Mouse (Mus musculus) stomach, embryonic 15.5 days (tissue): ENCODE data around the gene Prrc2b. TPM values are rescaled to one million over a fixed set of nuclear protein-coding genes. Genes with fewer than 3 reads are reported as not detected.
A peak's percentile ranks its signal among the peaks of the same experiment; 100 is the strongest.

Experiments
- ATAC-seq: fragments of 200-750 bp; cut with Nextera tagmentation; 2 replicates; pipeline ENCODE4 v1.8.0; 2017; ENCODE audit warnings: low read depth, moderate number of reproducible peaks, moderate TSS enrichment; ENCODE audit not compliant: insufficient read depth, low FRiP score
- H3K27ac ChIP-seq: fragments of 300-500 bp; sonication (generic); 2 replicates; pipeline ENCODE4 v1.5.1; 2015; ENCODE audit warnings: mild to moderate bottlenecking, inconsistent platforms
- H3K27me3 ChIP-seq: fragments of 300-500 bp; sonication (generic); replicated peaks from 2 replicates; pipeline ENCODE4 v1.6.1; 2015; ENCODE audit warnings: inconsistent platforms
- H3K36me3 ChIP-seq: fragments of 300-500 bp; sonication (generic); 2 replicates; pipeline ENCODE4 v1.6.1; 2015; ENCODE audit warnings: inconsistent platforms
- H3K4me1 ChIP-seq: fragments of 300-500 bp; sonication (generic); 2 replicates; pipeline ENCODE4 v1.6.1; 2015; ENCODE audit warnings: inconsistent platforms
- H3K4me2 ChIP-seq: fragments of 300-500 bp; sonication (generic); 2 replicates; pipeline ENCODE4 v1.6.1; 2015; ENCODE audit warnings: mild to moderate bottlenecking, inconsistent platforms
- H3K4me3 ChIP-seq: fragments of 300-500 bp; sonication (generic); replicated peaks from 2 replicates; pipeline ENCODE4 v1.5.1; 2015; ENCODE audit warnings: inconsistent platforms
- H3K9ac ChIP-seq: fragments of 300-500 bp; sonication (generic); 2 replicates; pipeline ENCODE4 v1.6.1; 2015; ENCODE audit warnings: inconsistent platforms
- H3K9me3 ChIP-seq: fragments of 300-500 bp; sonication (generic); 2 replicates; pipeline ENCODE4 v1.6.1; 2016; ENCODE audit warnings: inconsistent platforms
- WGBS: fragments of 180-500 bp; shearing (Covaris S2); methylation state at CpG from one replicate; pipeline ENCODE4 v1.1.7; 2015; 5-methylcytosine and 5-hydroxymethylcytosine counted together
- polyA plus RNA-seq: library from polyadenylated mRNA; unstranded; fragments of >200 nt; fragmentation: Nextera tagmentation; extraction: Ambion mirVana; gene quantifications from 2 replicates; pipeline ENCODE4 v1.2.1, GENCODE M21; 2015

Prrc2b gene
- polyA plus RNA-seq, 1 experiment from 2014 or later, result 43.7 TPM

- H3K27ac ChIP-seq, result no peak overlapping the region
- no peaks in the 10 kb centered on the region for H3K27me3 ChIP-seq
- WGBS, result 94% methylated on average over 4 of the region's 4 CpGs
- peaks cover 91% of the 10 kb centered on the region for H3K36me3 ChIP-seq
- H3K4me2 ChIP-seq, result no peak overlapping the region
- no peak overlapping the region for H3K9ac ChIP-seq
- ATAC-seq, result no peak
- no peak overlapping the region for H3K4me3 ChIP-seq
- no peaks in the 10 kb centered on the region for H3K4me1 ChIP-seq
- H3K9me3 ChIP-seq, result no peaks in the 10 kb centered on the region
Observed at GRCm38 (mm10) chr2:32200033-32200432, 49.2 kb downstream of the Prrc2b start.

GRCm38 (mm10) chr2:32200712-32201111 is 49.8 kb downstream of the Prrc2b start:
- H3K9ac ChIP-seq, result no peak overlapping the region
- H3K27me3 ChIP-seq, result no peaks in the 10 kb centered on the region
- WGBS, result 84% methylated on average over 11 of the region's 11 CpGs
- no peak overlapping the region for H3K4me3 ChIP-seq
- no peaks in the 10 kb centered on the region for H3K9me3 ChIP-seq
- no peaks in the 10 kb centered on the region for H3K4me1 ChIP-seq
- no peak overlapping the region for H3K27ac ChIP-seq
- no peak for ATAC-seq
- no peak overlapping the region for H3K4me2 ChIP-seq
- peaks cover 92% of the 10 kb centered on the region for H3K36me3 ChIP-seq

GRCm38 (mm10) chr2:32201527-32201926 is 50.6 kb downstream of the Prrc2b start:
- Histone ChIP-seq H3K36me3 (peaks cover 92% of the 10 kb centered on the region), H3K9ac (no peak overlapping the region), H3K9me3 (no peaks in the 10 kb centered on the region), H3K27ac (no peak overlapping the region), H3K4me1 (no peaks in the 10 kb centered on the region), H3K4me2 (no peak overlapping the region), H3K4me3 (no peak overlapping the region), H3K27me3 (no peaks in the 10 kb centered on the region)
- ATAC-seq, result no peak
- WGBS, result 61% methylated on average over 7 of the region's 7 CpGs

- Histone ChIP-seq H3K4me3 (no peak overlapping the region), H3K9ac (no peak overlapping the region)
- WGBS, result 93% methylated on average over 13 of the region's 13 CpGs
Observed at GRCm38 (mm10) chr2:32203853-32204252, 53.0 kb downstream of the Prrc2b start.

GRCm38 (mm10) chr2:32207682-32208081 is 56.8 kb downstream of the Prrc2b start:
- 100% methylated on average over 1 of the region's 1 CpGs for WGBS
- Histone ChIP-seq H3K9ac (no peak overlapping the region), H3K9me3 (no peaks in the 10 kb centered on the region), H3K4me3 (no peak overlapping the region), H3K4me1 (no peaks in the 10 kb centered on the region), H3K27me3 (no peaks in the 10 kb centered on the region), H3K4me2 (no peak overlapping the region), H3K27ac (no peak overlapping the region), H3K36me3 (peaks cover 90% of the 10 kb centered on the region)
- ATAC-seq, result no peak

More at GRCm38 (mm10) chr2:32203853-32204252, 53.0 kb downstream of the Prrc2b start:
- H3K36me3 ChIP-seq, result peaks cover 96% of the 10 kb centered on the region
- no peaks in the 10 kb centered on the region for H3K9me3 ChIP-seq
- no peaks in the 10 kb centered on the region for H3K27me3 ChIP-seq
- ATAC-seq, result no peak
- H3K4me2 ChIP-seq, result no peak overlapping the region
- no peak overlapping the region for H3K27ac ChIP-seq
- H3K4me1 ChIP-seq, result no peaks in the 10 kb centered on the region

- Histone ChIP-seq H3K9ac (no peak overlapping the region), H3K27me3 (no peaks in the 10 kb centered on the region), H3K4me2 (no peak overlapping the region), H3K36me3 (peaks cover 90% of the 10 kb centered on the region), H3K4me1 (no peaks in the 10 kb centered on the region), H3K9me3 (no peaks in the 10 kb centered on the region), H3K27ac (no peak overlapping the region), H3K4me3 (no peak overlapping the region)
- ATAC-seq, result no peak
- 91% methylated on average over 8 of the region's 8 CpGs for WGBS
Observed at GRCm38 (mm10) chr2:32211689-32212088, 60.8 kb downstream of the Prrc2b start.

- H3K36me3 ChIP-seq, result peaks cover 90% of the 10 kb centered on the region
- H3K9ac ChIP-seq, result no peak overlapping the region
- no peak for ATAC-seq
- H3K9me3 ChIP-seq, result no peaks in the 10 kb centered on the region
- no peaks in the 10 kb centered on the region for H3K27me3 ChIP-seq
- WGBS, result 63% methylated on average over 10 of the region's 10 CpGs
- no peak overlapping the region for H3K4me3 ChIP-seq
- 0 out of 2 replicates have a peak overlapping the region, but pooled peaks have one; percentile 8 for H3K27ac ChIP-seq
- H3K4me1 ChIP-seq, result no peaks in the 10 kb centered on the region
- H3K4me2 ChIP-seq, result no peak overlapping the region
Observed at GRCm38 (mm10) chr2:32213000-32213399, 62.1 kb downstream of the Prrc2b start.

GRCm38 (mm10) chr2:32215576-32215975 is 64.7 kb downstream of the Prrc2b start:
- no peak overlapping the region for H3K4me3 ChIP-seq
- no peak for ATAC-seq
- no peak overlapping the region for H3K4me2 ChIP-seq
- no peaks in the 10 kb centered on the region for H3K27me3 ChIP-seq
- H3K4me1 ChIP-seq, result no peaks in the 10 kb centered on the region
- WGBS, result 89% methylated on average over 10 of the region's 10 CpGs
- H3K36me3 ChIP-seq, result peaks cover 92% of the 10 kb centered on the region
- H3K9ac ChIP-seq, result no peak overlapping the region
- H3K9me3 ChIP-seq, result no peaks in the 10 kb centered on the region
- no peak overlapping the region for H3K27ac ChIP-seq

GRCm38 (mm10) chr2:32216506-32216905 is 65.6 kb downstream of the Prrc2b start:
- H3K36me3 ChIP-seq, result peaks cover 94% of the 10 kb centered on the region
- no peaks in the 10 kb centered on the region for H3K4me1 ChIP-seq
- ATAC-seq, result no peak
- no peak overlapping the region for H3K4me2 ChIP-seq
- no peak overlapping the region for H3K9ac ChIP-seq
- no peaks in the 10 kb centered on the region for H3K9me3 ChIP-seq
- no peaks in the 10 kb centered on the region for H3K27me3 ChIP-seq
- H3K27ac ChIP-seq, result no peak overlapping the region
- WGBS, result 87% methylated on average over 10 of the region's 10 CpGs
- no peak overlapping the region for H3K4me3 ChIP-seq

GRCm38 (mm10) chr2:32217656-32218055 is 66.8 kb downstream of the Prrc2b start:
- no peak for ATAC-seq
- H3K4me1 ChIP-seq, result no peaks in the 10 kb centered on the region

GRCm38 (mm10) chr2:32218113-32218512 is 67.2 kb downstream of the Prrc2b start:
- no peak overlapping the region for H3K27ac ChIP-seq
- WGBS, result 88% methylated on average over 5 of the region's 5 CpGs
- no peaks in the 10 kb centered on the region for H3K4me1 ChIP-seq
- ATAC-seq, result no peak
- H3K4me3 ChIP-seq, result no peak overlapping the region
- no peak overlapping the region for H3K4me2 ChIP-seq
- H3K9me3 ChIP-seq, result no peaks in the 10 kb centered on the region
- H3K9ac ChIP-seq, result no peak overlapping the region
- no peaks in the 10 kb centered on the region for H3K27me3 ChIP-seq
- H3K36me3 ChIP-seq, result peaks cover 99% of the 10 kb centered on the region

More at GRCm38 (mm10) chr2:32217656-32218055, 66.8 kb downstream of the Prrc2b start:
- no peak overlapping the region for H3K4me2 ChIP-seq
- no peak overlapping the region for H3K4me3 ChIP-seq
- 92% methylated on average over 8 of the region's 8 CpGs for WGBS
- no peak overlapping the region for H3K9ac ChIP-seq
- H3K27ac ChIP-seq, result no peak overlapping the region
- no peaks in the 10 kb centered on the region for H3K9me3 ChIP-seq
- H3K36me3 ChIP-seq, result peaks cover 96% of the 10 kb centered on the region
- H3K27me3 ChIP-seq, result no peaks in the 10 kb centered on the region

- 91% methylated on average over 11 of the region's 11 CpGs for WGBS
- Histone ChIP-seq H3K27ac (no peak overlapping the region), H3K9ac (no peak overlapping the region), H3K4me2 (no peak overlapping the region), H3K27me3 (no peaks in the 10 kb centered on the region), H3K4me3 (no peak overlapping the region), H3K36me3 (peaks cover 99% of the 10 kb centered on the region), H3K9me3 (no peaks in the 10 kb centered on the region), H3K4me1 (no peaks in the 10 kb centered on the region)
- no peak for ATAC-seq
Observed at GRCm38 (mm10) chr2:32218541-32219334, 67.9 kb downstream of the Prrc2b start.
